Mouse (Mus musculus) kidney, postnatal 4 days (tissue): ENCODE measurements around the gene Ano1.
A peak's percentile ranks its signal among the peaks of the same experiment; 100 is the strongest.

Experiments used
- DNase-seq, 2 experiments: peaks; one replicate each; pipeline ENCODE4 v3.0.0; 2021; ENCODE audit warnings: mixed read lengths in 2 of 2

The Ano1 gene

GRCm38 (mm10) chr7:144751833-144752232 is at the start of gene Ano1:
Gene Ano1, minus strand, starts transcription at chr7:144751974.
- DNase-seq = no peak

- DNase-seq = peak; percentile 52 to 61
Measured at GRCm38 (mm10) chr7:144798471-144798870, 46.7 kb upstream of the Ano1 start.

- DNase-seq = no peak
Measured at GRCm38 (mm10) chr7:144796986-144797735, 45.4 kb upstream of the Ano1 start.

GRCm38 (mm10) chr7:144795976-144796474 is 44.3 kb upstream of the Ano1 start:
- no peak for DNase-seq

GRCm38 (mm10) chr7:144793296-144793695 is 41.5 kb upstream of the Ano1 start:
- peak; percentile 22 to 60 for DNase-seq

- no peak for DNase-seq
Measured at GRCm38 (mm10) chr7:144791426-144791825, 39.7 kb upstream of the Ano1 start.

GRCm38 (mm10) chr7:144789601-144790556 is 38.1 kb upstream of the Ano1 start:
- peak; percentile 36 to 60 for DNase-seq

GRCm38 (mm10) chr7:144788631-144789030 is 36.9 kb upstream of the Ano1 start:
- DNase-seq = peak; percentile 17 to 29

GRCm38 (mm10) chr7:144787501-144787900 is 35.7 kb upstream of the Ano1 start:
- no peak for DNase-seq

GRCm38 (mm10) chr7:144786571-144786970 is 34.8 kb upstream of the Ano1 start:
- DNase-seq = no peak

GRCm38 (mm10) chr7:144784176-144784575 is 32.4 kb upstream of the Ano1 start:
- DNase-seq = no peak

- no peak for DNase-seq
Measured at GRCm38 (mm10) chr7:144782402-144782801, 30.6 kb upstream of the Ano1 start.

GRCm38 (mm10) chr7:144781337-144781736 is 29.6 kb upstream of the Ano1 start:
- DNase-seq = peak; percentile 60 to 71

GRCm38 (mm10) chr7:144780190-144780589 is 28.4 kb upstream of the Ano1 start:
- DNase-seq = no peak

- no peak for DNase-seq
Measured at GRCm38 (mm10) chr7:144779691-144780090, 27.9 kb upstream of the Ano1 start.

- DNase-seq = no peak
Measured at GRCm38 (mm10) chr7:144777805-144778204, 26.0 kb upstream of the Ano1 start.

GRCm38 (mm10) chr7:144775804-144776447 is 24.2 kb upstream of the Ano1 start:
- peak; percentile 95 to 96 for DNase-seq

GRCm38 (mm10) chr7:144775214-144775613 is 23.4 kb upstream of the Ano1 start:
- DNase-seq = no peak

GRCm38 (mm10) chr7:144774283-144774682 is 22.5 kb upstream of the Ano1 start:
- DNase-seq = no peak

GRCm38 (mm10) chr7:144770116-144770515 is 18.3 kb upstream of the Ano1 start:
- DNase-seq = peak in 1 of 2 experiments; percentile 44

GRCm38 (mm10) chr7:144769434-144770080 is 17.8 kb upstream of the Ano1 start:
- DNase-seq = no peak

- no peak for DNase-seq
Measured at GRCm38 (mm10) chr7:144768845-144769244, 17.1 kb upstream of the Ano1 start.
